Mouse (Mus musculus) urinary bladder, postnatal 10 days (tissue): ENCODE measurements around the gene Igf2r.
"Not testable (repeated sequence)": the region's sequence is repeated elsewhere in the genome, so short reads cannot be mapped to it uniquely, and the experiment has no call there.

Source experiments
- DNase-seq: peaks from one replicate; pipeline ENCODE4 v3.0.0; 2022; ENCODE audit warnings: low spot score

Igf2r gene

DNA sequence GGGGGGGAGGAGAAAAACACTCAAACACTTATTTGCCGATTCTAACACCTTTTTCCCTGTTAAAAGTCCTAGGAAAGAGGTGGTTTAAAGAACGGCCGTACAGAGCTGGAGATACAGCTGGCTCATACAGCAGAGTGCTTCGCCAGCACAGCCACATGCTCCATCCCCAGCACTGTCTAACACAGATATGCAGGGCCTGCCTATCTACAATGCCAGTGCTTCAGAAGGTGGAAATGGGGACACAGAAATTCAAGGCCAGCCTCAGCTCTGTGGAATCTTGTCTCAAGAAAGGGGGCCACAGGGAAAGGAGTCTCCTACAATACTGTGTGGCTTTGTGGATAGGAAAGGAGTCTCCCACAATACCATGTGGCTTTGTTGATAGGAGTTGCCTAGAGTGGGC is 52.0 kb downstream of the Igf2r start:
- DNase-seq: no peak

DNA sequence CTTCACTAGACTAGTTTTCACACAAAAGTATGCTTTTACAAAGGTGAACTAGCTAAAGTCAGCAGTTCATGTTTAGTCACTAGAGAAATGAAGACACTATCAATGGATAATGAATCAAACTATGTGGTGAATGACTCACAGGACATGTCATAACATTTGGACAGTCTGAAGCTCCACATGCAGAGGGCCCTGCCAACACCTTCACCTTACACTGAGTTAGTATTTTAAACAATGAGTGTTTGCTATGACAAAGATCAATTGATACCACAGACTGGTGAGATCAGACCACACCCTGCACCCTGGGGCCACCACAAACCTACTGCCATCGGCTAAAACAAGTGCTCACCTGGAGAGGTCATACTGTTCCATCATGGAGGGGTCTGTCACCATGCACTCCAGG is 54.4 kb downstream of the Igf2r start:
- DNase-seq: no peak

DNA sequence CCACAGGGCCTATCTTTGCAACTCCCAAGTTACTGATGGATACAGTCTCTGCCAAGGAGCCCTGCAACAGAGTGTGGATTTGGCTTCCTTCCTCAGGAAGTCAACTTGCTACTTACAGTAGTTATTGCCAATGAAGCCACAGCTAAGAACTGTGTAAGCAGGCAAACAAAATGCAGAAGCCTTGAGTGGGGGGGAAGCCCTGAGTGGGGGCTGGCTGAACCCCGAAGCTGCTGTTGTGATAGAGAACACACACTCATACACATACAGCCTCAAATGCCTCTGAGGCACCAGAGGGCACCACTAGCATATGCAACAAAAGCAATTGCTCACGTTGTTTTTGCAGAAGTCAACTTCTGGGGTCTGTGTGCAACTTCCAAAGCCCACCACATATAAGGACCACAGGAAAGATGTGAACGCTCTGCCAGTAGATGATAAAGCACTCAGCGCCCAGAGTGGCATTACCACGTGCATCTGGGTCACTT is 55.3 kb downstream of the Igf2r start:
- no peak for DNase-seq

DNA sequence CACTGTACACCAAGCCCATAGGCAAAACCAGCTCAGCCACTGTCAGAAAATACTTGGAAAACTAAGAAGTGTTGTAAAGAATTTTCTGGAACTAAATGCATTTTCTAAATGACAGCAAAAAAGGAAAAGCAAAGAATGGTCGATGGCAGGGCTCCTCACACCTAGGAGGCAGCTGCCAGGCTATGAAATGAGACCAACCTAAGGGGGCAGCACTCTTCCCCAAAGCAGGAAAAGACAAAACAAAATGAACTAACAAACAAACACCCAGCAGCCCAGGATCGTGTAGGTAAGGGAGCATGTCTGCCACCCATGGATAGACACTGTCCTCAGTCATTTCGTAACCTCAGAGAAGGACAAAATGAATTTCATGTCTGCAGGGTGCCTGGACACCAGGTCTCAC is 56.5 kb downstream of the Igf2r start:
- no peak for DNase-seq

DNA sequence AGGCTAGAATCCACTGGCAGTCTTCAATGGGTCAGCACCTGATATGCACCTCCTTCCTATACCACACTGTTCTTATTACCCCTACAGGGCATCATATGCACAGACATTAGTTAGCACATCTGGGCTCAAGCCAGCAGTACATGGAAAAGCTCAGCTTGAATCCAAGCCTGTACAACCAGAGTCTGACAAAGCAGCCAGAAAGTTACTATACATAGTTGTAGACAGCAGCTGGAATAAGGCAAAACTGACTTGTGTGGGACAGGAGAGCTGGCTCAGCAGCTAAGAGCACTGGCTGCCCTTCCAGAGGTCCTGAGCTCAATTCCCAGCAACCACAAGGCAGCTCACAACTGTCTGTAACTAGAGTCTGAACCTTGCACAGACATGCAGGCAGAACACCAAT is 57.3 kb downstream of the Igf2r start:
- DNase-seq: no peak

DNA sequence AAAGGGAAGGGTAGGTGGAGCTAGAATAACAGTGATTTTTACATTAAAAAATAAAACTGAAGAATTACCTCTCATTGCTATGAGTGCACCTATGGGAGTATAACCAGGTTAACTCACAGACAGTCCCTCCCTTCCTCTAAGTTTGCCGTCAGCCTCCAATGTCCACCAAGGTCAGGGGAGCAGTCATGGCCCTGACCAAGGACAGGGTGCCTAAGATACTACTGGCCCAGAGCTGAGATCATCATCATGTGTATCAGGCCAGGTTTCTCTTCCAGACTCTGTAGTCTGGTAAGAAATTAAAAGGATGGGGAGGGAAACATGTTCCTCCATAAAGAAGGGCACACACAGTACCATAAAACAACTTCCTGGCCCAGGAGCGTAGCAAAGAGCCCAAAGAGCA is 58.5 kb downstream of the Igf2r start:
- no peak for DNase-seq

DNA sequence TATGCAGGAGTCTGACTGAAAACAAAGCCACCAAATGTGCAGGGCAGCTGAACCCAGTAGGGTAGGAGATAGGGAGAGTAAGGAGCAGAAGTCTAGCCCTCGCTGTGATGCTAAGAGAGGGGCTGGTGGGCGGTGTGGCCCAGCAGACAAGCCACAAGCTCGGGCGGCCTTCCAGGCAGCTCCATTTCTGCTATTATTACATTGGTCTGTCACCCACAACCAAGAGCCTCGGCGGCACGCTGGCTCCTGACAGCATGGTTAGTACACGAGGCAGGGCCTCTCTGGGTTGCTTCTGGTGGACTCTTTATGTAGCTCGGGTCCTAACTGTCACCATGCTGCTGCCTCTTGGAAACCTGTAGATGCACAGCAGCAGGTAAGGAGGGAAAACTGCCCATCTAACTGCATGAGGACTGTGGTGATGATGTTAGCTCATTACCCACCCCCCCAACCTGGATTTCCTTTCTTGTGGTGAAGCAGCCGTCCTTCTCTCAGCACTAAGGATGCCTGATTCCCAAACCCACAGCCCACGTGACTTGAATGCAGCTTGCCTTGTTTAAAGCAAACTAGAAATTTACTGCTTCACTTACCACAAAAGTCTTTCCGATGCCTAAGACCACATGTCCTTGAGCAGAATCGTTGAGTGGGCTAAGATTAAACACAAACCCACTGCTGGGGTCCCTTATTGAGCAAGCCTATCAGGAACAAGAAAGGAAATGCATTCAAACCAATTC is 59.2 kb downstream of the Igf2r start:
- no peak for DNase-seq

DNA sequence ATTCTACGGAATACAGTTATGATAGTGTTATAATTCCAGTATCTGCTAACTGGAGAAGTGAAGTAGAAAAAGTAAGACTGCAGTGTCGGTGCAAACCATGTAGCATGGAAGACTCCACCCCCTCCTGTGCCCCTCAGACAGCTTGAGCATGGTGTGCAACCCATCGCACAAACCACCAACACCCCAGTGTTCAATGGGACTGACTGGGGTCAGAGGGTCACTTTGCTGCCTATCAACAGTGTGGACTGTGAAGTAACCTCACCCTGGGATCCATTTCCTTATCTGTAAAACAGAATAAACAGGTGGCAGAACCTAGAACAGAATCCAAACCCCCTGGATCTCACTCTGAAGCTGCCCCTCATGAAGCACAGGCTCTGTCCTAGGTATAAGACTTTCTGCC is 61.1 kb downstream of the Igf2r start:
- no peak for DNase-seq

DNA sequence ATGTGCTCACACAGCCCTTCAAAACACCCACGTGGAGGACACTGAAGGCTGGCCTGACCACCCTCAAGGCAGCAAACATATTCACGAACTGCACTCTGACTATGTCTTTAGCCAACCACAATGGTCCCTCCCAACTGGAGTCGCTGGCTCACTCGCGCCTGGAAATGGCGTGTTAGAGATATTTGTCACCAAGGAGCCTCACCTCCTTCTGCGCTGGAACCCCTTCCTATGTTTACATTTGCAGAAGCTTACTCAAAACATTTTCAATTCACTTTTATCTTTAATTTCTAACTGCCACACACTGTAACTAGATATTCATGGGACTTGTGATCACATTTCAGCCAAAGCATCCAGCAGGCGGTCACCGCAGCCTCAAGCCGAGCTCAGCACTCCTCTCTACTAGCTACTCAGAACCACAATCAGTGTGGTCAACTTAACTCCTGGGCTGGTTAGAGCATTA is 62.8 kb downstream of the Igf2r start:
- DNase-seq: no peak

DNA sequence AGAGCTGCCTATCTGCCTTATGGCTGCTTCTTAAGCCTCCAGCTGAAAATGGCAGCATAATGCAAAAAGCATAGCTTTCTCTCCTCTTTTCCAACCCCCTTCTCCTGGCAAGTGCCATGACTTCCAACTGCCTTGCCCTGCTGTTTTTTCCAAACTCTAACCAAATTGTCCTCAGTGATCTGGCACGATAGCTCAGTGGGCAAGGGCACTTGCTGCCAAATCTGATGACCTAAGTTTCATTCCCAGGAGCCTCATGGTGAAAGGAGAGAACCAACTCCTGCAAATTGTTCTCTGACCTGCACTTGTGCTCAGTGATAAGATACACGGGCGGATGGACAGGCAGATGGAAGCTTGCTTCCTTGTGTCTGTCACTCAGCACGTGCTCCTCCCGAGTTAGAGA is 66.6 kb downstream of the Igf2r start:
- DNase-seq: no peak

DNA sequence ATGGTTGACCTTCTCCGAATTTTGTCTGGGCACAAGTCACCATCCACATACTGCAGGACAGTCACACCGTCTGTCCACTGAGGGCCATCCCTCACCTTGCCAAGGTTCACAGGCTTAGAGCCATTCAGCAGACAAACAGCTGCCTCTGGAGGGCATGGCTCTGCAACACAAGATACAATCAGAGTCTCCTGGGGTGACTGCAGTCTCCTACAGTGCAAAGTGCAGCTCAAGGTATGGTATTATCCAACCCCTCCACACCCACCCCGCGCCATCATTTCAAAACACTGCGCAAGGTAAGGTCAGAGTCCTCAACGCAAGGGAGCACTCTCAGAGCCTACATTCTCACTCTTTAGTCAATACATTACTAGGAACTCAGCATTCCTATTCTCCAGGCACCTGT is 69.1 kb downstream of the Igf2r start:
- DNase-seq: no peak

DNA sequence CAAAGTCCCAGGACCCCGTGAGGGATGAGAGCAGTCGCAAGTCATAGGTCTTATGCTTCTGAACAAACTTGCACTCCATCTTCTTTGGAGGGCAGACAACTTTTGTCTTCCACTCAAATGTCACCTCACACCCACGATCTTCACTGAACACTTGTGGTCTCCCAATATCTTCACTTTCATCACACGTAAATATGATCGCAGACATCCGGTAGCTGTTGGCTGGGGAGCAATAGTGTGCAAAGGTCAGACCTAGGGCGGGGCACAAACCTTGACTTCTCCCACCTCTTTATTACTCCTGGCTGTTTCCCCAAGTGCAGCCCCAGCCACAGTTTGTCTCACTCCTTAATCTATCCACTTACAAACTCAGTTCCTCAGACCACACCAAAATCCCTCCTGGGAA is 77.6 kb downstream of the Igf2r start:
- DNase-seq: no peak

DNA sequence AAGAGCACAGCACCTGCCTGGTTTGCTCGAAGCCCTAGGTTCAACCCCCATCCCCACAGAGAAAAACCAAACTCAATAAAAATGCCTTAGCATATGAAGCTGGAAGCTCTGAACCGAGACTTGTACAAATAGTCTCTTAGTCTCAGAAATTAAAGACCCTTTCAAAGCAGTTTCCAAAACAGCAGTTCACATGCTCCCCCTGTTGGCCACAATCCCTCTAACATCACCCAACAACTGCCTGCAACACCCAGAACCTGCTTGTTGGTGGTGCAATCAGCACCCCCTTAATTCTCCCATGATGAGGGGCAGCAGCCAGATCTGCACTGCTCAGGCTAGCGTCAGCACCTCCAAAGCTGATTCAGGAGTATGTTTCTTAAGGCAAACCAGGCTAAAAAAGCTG is 79.9 kb downstream of the Igf2r start:
- no peak for DNase-seq

DNA sequence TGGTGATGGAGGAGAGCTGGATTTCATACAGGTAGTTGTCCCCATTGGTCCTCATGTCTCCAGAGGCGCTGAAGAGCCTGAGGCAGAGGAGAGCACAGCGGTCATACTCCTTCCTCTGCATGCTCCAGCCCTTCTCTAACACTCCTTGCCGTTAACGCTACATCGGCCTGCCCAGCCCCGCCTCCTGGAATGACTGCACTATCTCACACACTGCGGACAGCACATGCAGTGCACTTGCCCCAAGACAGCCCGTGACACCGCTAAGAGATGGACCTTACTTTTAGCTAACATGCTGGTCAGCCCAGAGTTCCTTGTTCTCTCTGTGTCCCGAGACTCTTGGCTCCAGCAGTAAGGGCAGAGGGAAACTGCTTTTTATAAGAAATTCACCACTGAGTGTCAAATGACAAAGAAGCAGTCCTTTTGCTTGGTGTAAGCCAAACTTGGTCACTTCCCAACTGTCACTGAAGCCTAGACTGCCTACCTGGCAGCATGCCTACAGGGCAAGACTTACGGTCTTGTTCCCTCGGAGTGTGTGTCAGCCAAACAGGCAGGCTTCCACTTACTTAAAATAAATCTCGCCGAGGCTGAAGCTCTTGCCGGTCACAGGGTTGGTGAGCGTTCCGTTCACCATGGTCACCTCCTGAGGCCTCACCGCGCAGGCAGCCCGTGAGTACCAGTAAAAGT is 80.9 kb downstream of the Igf2r start:
- DNase-seq: no peak

DNA sequence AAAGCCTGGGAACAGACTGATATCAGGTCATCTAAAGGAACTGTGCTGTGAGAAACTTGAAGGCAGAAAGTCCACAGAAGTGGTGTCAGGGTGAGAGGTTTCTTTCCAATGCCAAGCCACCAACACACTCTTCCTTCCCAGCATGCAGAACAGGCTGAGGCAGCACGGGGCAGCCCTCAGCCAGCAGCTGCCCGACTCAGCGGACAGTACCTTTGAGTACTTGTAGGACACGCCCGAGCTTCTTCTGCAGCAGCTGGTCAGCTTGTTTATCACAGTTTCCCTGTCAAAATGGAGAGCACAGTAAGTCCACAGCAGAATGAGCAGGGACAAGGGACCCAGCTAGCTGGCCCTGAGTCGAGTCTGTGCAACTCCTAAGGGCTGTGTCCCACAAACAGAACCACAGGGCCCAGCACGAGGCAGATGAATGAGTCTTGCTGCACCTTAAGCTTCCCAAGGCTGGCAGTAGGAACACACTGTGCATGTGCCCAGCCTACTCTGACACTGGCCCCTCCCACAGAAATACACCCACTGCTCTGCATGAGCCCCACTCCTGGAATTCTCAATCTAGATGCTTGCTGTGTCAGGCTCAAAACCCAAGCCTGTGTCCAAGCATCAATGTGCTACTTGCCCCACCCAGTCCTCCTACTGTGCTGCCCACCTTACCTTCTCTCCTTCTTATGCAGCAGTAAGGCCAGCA is 84.4 kb downstream of the Igf2r start:
- no peak for DNase-seq

DNA sequence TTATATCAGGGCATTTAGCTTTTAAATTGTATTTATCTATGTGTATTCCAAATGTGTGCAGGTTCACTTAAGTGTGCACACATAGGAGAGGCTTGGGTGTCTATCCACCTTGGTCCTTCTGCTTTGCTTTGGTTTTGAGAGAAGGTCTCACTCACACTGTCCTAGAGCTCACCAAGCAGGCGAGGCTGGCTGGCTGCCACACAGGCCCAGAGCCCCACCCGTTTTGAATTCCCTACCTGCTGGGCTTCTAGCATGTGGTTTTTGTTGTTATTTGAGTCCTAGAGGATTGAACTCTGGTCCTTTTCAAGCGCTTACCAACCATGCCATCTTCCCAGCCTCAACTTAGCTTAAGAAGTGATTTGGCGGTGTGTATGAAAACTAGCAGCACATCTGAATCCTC is 85.1 kb downstream of the Igf2r start:
- DNase-seq: no peak

DNA sequence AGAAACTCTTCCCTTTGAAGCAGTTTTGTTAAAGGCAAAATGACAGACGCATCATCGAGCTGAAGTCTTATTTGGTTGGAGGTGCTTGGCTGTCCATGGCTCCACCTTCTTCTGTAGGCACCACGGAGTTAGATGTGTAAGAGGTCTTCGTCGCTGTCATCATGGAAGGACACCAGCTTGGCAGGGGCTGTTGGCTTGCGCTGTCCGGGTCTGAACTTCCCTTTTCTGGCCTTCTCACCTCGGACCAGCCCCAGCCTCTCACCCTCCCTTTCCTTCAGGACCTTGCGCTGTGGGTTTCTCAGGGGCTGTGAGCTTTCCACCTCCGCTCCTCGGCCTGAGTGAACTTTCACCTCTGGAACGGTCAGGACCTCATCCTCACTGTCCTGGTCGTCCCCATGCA is 85.9 kb downstream of the Igf2r start:
- no peak for DNase-seq

DNA sequence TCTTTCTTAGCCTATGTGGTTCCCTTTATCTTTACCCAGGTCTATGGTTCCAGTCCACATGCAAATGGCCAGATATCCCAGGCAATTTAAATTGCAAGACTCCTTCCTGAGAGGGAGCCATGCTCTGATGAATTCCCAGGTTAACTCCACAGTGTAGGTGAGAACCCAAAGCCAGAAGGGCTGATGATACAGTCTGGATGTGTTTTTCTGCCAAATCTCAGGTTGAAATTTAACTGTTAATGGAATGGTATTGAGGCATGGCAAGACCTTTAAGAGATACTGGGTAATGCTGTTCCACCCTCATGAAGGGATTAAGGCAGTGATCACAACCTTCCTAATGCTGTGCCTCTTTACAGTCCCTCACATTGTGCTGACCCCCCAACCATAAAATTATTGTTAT is 91.2 kb downstream of the Igf2r start:
- DNase-seq: no peak

DNA sequence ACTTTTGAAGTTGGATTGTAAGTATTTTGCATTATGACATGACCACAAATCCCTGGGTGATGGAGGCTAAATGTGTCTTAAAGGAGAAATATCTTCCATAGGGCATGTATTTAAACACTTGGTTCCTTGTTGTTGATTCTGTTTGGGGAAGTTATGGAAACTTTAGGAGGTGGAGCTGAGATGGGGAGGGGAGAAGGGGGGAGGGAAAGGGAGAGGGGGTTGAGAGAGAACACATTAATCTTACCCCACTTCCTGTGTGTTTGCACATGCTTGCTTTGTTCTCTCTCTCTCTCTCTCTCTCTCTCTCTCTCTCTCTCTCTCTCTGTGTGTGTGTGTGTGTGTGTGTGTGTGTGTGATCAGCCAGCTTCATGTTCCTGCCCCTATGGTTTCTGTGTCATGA is 92.3 kb downstream of the Igf2r start:
- no peak for DNase-seq

DNA sequence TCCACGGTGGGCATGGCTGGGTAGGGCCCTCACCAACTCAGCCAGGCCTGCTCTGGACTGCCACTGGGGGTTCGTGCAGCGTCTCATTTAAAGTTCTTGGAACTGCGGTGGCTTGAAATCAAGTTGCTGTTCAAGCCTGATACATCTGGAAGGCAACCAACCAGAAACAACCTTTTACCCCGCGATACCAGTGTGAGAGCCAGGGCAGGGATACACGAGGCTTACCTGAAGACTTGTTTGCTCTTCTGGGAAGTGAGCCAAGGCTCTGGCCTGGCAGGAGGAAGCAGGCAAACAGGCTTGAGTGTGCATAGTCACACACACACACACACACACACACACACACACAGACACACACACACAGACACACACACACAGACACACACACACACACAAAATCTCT is 93.8 kb downstream of the Igf2r start, which contains the start of gene Slc22a1:
Slc22a1 (minus strand) TSS at position 184 of the 400 bp plus-strand sequence.
- DNase-seq: no peak

DNA sequence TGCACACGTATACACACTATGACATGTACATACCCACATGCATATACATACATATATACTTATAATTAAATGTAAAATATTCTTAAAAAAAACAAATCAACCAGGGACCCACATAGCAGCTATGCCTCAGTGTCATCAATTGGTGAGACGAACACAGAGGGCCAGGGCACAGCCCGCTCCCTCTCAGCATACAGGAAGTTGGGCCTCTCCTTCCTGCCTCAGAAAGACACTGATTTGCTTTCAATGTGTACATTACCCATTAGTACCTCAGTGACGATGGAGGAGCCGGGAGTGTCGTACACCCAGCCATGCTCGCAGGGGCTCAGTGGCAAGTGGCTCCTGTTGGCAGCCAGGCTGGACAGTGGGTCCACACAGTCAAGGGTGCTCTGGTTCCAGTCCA is 94.5 kb downstream of the Igf2r start:
- not testable (repeated sequence) for DNase-seq

DNA sequence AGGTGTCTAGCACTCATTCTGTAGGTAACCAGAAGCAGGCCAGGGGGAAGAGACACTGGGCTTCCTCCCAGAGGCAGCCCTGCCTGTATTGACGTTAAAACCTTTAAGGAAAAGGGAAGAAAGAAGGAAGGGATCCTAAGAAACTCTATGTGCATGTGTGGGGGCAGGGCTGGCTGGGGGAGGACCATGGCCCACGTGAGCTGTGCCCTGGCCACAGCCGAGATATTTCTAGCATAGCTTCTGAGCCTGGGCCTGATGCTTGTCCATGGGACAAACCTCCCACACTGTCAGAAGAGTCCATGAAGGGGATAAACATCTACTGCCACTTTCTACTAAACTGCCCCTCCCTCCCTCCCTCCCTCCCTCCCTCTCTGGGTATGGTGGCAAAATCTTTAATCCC is 95.6 kb downstream of the Igf2r start:
- DNase-seq: no peak

DNA sequence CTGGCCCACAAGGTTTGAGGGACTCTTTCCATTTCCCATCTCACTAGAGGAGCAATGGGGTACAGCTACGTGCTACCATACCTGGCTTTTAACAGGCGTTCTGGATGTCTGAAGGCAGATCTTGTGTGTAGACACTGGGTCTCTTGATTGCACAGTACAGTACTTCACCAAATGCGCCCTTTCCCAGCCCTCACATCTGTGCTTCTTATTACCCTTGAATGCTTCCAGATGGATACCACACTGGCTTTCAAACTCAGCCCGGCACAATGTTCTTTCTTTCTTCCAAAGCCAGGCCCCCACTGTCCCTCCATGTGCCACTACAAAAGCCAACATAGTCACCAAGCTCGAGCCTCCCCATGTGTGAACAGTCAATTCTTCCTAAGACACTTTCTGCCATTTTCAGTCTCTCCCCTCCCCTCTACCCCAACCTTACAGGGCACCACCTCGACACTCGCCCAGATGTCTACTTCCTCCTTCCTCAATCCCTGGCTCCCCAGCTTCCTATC is 97.1 kb downstream of the Igf2r start:
- DNase-seq: no peak
